Mouse (Mus musculus): ENCODE data around the gene Stt3b. TPM values are rescaled to one million over a fixed set of nuclear protein-coding genes. Genes with fewer than 3 reads are reported as not detected.

Gene Stt3b
- polyA plus RNA-seq, 1 experiment from 2014 or later: 116 TPM

DNA sequence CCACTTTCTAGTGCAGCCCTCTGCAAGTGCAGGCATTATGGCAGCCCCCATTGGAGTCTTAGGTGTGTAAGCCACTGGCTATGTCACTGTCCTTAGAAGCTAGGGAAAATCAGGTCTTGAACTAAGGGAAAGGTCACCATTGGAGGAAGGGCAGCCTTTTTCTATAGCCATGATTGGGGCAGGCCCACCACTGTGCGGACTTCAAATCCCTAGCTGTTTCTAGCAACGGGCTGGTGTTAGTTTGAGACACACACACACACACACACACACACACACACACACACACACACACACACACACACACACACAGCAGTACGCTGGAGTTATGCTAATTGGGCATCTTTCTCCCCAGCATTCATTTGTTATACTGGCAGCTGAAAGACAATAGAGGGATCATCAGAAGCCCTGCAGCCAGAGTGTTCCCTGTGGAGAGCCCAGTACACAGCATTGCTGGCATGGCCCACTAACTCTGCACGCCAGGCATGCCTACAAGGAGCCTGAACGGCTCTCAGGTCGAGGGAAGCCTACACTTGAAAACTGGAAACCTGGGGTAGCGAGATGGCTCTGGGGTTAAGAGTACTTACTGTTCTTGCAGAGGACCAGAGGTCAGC, 85.4 kb downstream of the Stt3b start:
- H3K4me3 ChIP-seq (ENCODE audit: low read depth, low read length): no peak overlapping the region
- no peaks in the 10 kb centered on the region for H3K36me3 ChIP-seq (ENCODE audit: control insufficient read depth, insufficient read depth, low read length)
- WGBS: 45% methylated on average over 7 of the region's 7 CpGs
- no peak for ATAC-seq (ENCODE audit: low read depth)
- H3K4me2 ChIP-seq (ENCODE audit: low read depth, low read length): no peak overlapping the region
- no peak overlapping the region for H3K27ac ChIP-seq (replicated peaks; ENCODE audit: low read depth, low read length)
- no peaks in the 10 kb centered on the region for H3K9me3 ChIP-seq (ENCODE audit: control insufficient read depth, low read length)
- no peaks in the 10 kb centered on the region for H3K27me3 ChIP-seq (replicated peaks; ENCODE audit: control insufficient read depth, insufficient read depth, low read length)
- no peak for DNase-seq (ENCODE audit: low spot score)
- H3K4me1 ChIP-seq (ENCODE audit: control insufficient read depth, insufficient read depth, low read length): no peaks in the 10 kb centered on the region
- H3K9ac ChIP-seq (ENCODE audit: low read depth, low read length): no peak overlapping the region

DNA sequence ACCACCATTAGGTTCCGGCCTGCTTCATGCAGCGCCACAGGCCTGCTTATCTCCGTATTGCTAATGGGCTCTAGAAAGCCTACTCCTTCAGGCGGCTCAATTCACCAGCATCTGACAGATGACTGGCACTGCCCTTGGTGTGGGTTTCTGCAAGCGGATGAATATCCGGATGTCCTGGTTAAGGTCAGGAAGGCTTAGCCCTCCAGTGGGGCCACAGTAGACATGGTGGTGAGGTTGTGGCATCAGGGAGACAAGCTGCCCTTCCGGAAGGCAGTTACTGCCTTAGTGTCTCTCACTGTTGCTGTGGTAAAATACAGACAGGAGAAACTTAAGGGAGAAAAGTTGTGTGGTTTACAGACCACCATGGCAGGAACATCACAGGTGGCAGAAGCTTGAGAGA, 89.0 kb downstream of the Stt3b start:
- Histone ChIP-seq H3K4me1 (ENCODE audit: control insufficient read depth, insufficient read depth, low read length) (no peaks in the 10 kb centered on the region), H3K9ac (ENCODE audit: low read depth, low read length) (no peak overlapping the region), H3K4me3 (ENCODE audit: low read depth, low read length) (no peak overlapping the region), H3K9me3 (ENCODE audit: control insufficient read depth, low read length) (no peaks in the 10 kb centered on the region), H3K27ac (replicated peaks; ENCODE audit: low read depth, low read length) (no peak overlapping the region), H3K27me3 (replicated peaks; ENCODE audit: control insufficient read depth, insufficient read depth, low read length) (no peaks in the 10 kb centered on the region), H3K36me3 (ENCODE audit: control insufficient read depth, insufficient read depth, low read length) (no peaks in the 10 kb centered on the region), H3K4me2 (ENCODE audit: low read depth, low read length) (no peak overlapping the region)
- ATAC-seq (ENCODE audit: low read depth) (no peak), DNase-seq (ENCODE audit: low spot score) (no peak)
- 91% methylated on average over 7 of the region's 7 CpGs for WGBS

DNA sequence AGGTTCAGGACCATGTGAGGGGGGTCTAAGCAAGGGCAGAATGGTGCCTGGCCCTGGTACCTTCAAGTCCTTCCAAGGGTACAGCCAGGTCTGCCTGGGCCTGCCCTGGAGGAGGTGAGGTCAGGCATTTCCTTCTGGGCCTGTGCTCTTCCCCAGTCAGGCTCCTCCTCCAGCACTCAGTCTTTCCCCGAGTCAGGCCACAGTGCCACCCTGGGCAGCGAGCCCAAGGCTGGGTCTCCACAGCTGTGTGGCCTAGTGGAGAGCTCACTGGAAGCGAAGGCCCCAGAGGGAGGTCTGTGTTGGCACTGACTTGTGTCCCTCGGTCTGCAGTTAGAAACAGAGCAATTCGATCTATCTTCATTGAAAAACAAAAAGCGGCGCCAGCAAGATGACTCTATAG, 89.8 kb downstream of the Stt3b start:
- Histone ChIP-seq H3K27ac (replicated peaks; ENCODE audit: low read depth, low read length) (no peak overlapping the region), H3K9me3 (ENCODE audit: control insufficient read depth, low read length) (no peaks in the 10 kb centered on the region), H3K27me3 (replicated peaks; ENCODE audit: control insufficient read depth, insufficient read depth, low read length) (no peaks in the 10 kb centered on the region), H3K4me1 (ENCODE audit: control insufficient read depth, insufficient read depth, low read length) (0 out of 2 replicates have a peak, but pooled peaks cover 5% of the 10 kb centered on the region), H3K4me2 (ENCODE audit: low read depth, low read length) (no peak overlapping the region), H3K36me3 (ENCODE audit: control insufficient read depth, insufficient read depth, low read length) (no peaks in the 10 kb centered on the region), H3K9ac (ENCODE audit: low read depth, low read length) (no peak overlapping the region), H3K4me3 (ENCODE audit: low read depth, low read length) (no peak overlapping the region)
- 70% methylated on average over 6 of the region's 7 CpGs for WGBS
- DNase-seq (ENCODE audit: low spot score): no peak
- ATAC-seq (ENCODE audit: low read depth): no peak

DNA sequence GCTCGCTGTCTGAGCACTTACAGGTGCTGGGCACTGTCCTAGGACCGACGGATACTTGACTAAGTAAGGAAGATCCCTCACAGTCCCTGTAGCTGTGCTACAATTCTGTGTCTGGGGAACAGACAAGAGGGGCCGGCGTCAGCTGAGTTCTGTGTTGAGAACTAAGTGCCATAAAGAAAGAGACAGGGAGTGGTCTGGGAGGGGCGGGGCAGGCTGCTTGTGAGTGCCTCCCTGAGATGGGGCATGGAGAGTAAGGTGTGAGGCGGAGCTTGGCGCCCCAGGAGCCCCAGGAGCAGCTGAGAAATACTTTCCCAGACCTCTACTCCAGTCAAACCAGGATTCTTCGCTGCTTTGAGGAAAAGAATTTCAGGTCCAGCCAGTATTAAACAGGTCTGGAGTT, 92.2 kb downstream of the Stt3b start:
- Histone ChIP-seq H3K4me2 (ENCODE audit: low read depth, low read length) (no peak overlapping the region), H3K27me3 (replicated peaks; ENCODE audit: control insufficient read depth, insufficient read depth, low read length) (no peaks in the 10 kb centered on the region), H3K4me1 (ENCODE audit: control insufficient read depth, insufficient read depth, low read length) (0 out of 2 replicates have a peak, but pooled peaks cover 5% of the 10 kb centered on the region), H3K4me3 (ENCODE audit: low read depth, low read length) (no peak overlapping the region), H3K36me3 (ENCODE audit: control insufficient read depth, insufficient read depth, low read length) (no peaks in the 10 kb centered on the region), H3K9me3 (ENCODE audit: control insufficient read depth, low read length) (no peaks in the 10 kb centered on the region), H3K9ac (ENCODE audit: low read depth, low read length) (no peak overlapping the region), H3K27ac (replicated peaks; ENCODE audit: low read depth, low read length) (no peak overlapping the region)
- ATAC-seq (ENCODE audit: low read depth): no peak
- 25% methylated on average over 9 of the region's 9 CpGs for WGBS
- peak; percentile 50 for DNase-seq (ENCODE audit: low spot score)

DNA sequence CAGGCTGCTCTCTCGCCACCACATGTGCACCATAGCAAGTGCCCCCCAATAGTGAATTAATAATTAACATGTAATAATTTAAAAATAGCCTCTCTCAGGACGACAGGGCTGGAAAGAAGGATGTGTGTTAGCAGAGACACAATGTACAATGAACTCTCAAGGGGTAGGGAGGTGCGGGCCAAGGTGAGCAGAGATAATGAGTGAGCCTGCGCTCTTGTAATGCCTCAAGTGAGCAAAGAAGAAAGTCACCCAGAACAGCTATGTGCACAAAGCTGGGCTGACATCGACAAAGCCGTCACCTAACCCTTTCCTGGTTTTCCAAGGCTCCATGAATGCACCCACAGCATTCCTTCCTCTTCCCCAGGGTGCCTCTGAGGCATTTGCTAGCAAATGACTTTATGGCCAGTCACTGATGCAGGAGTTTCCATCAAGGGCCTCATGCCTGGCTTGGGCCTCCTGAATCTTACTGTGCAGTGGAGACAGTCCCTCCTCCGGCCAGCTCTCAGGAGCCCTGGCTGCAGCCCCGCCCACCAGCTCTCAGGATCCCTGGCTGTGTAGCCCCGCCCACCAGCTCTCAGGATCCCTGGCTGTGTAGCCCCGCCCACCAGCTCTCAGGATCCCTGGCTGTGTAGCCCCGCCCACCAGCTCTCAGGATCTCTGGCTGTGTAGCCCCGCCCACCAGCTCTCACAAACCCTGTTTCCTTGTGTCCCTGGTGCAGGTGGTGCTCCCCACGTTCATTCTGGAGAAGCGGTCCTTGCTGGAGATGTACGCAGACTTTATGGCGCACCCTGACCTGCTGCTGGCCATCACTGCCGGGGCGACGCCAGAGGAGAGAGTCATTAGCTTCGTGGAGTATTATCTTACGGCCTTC, 94.2 kb downstream of the Stt3b start:
- peak; percentile 41; the same call in 1 of the 2 replicates for ATAC-seq (ENCODE audit: low read depth)
- 0 out of 2 replicates have a peak, but pooled peaks cover 5% of the 10 kb centered on the region for H3K4me1 ChIP-seq (ENCODE audit: control insufficient read depth, insufficient read depth, low read length)
- H3K9ac ChIP-seq (ENCODE audit: low read depth, low read length): no peak overlapping the region
- no peak overlapping the region for H3K4me3 ChIP-seq (ENCODE audit: low read depth, low read length)
- no peaks in the 10 kb centered on the region for H3K9me3 ChIP-seq (ENCODE audit: control insufficient read depth, low read length)
- H3K27me3 ChIP-seq (replicated peaks; ENCODE audit: control insufficient read depth, insufficient read depth, low read length): no peaks in the 10 kb centered on the region
- DNase-seq (ENCODE audit: low spot score): peak; percentile 57
- no peak overlapping the region for H3K27ac ChIP-seq (replicated peaks; ENCODE audit: low read depth, low read length)
- no peak overlapping the region for H3K4me2 ChIP-seq (ENCODE audit: low read depth, low read length)
- H3K36me3 ChIP-seq (ENCODE audit: control insufficient read depth, insufficient read depth, low read length): no peaks in the 10 kb centered on the region
- 38% methylated on average over 20 of the region's 21 CpGs for WGBS

DNA sequence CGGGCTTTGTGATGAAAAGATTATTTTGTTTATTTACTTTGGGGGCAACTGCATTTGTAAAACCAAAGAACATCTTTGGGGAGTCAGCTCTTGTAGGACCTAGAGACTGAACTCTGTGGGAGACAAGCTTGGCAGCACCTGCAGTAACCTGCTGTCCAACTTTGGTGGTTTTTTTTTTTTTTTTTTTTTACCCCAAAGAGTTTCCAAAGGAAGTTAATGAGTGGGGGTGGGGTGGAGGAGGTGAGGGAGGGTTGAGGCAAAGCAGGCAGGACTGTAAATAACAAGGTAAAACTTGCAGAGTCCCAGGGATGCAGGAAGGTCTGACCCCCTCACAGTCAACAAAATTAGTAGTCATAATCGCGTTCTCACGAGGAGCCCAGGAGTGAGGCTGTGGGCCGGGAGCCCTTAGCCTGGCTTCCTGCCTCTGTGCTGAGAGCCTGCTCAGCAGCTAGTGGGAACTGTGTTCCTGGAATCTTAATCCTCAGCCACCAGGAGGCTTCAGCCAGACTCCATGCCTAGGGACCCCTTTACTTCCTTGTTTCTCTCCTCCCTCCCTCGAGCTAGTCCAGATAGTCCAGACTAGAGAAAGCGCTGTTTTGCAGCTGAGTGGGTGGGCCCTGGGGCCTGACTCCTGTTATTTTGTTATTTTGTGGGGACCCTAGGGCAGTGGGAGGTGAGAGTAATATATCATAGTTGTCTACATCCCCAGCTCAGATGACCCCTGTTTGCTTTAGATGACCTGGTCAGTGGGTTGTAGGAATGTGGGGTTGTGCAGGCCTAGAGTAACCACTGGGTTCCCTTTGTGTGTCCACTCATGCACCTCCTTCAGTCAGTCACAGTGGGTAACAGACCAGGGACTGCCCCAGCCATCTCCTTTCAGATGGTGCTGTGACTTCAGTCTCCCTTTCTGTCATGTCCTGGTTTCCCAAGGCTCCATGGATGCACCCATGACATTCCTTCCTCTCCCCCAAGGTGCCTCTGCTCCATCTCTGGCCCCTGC, 95.3 kb downstream of the Stt3b start:
- Histone ChIP-seq H3K9ac (ENCODE audit: low read depth, low read length) (no peak overlapping the region), H3K4me1 (ENCODE audit: control insufficient read depth, insufficient read depth, low read length) (0 out of 2 replicates have a peak, but pooled peaks cover 5% of the 10 kb centered on the region), H3K27me3 (replicated peaks; ENCODE audit: control insufficient read depth, insufficient read depth, low read length) (no peaks in the 10 kb centered on the region), H3K9me3 (ENCODE audit: control insufficient read depth, low read length) (no peaks in the 10 kb centered on the region), H3K36me3 (ENCODE audit: control insufficient read depth, insufficient read depth, low read length) (no peaks in the 10 kb centered on the region), H3K4me3 (ENCODE audit: low read depth, low read length) (no peak overlapping the region), H3K27ac (replicated peaks; ENCODE audit: low read depth, low read length) (no peak overlapping the region), H3K4me2 (ENCODE audit: low read depth, low read length) (no peak overlapping the region)
- WGBS: 30% methylated on average over 7 of the region's 7 CpGs
- DNase-seq (ENCODE audit: low spot score) (peak; percentile 30), ATAC-seq (ENCODE audit: low read depth) (0 out of 2 replicates have a peak, but pooled peaks have one; percentile 23)

DNA sequence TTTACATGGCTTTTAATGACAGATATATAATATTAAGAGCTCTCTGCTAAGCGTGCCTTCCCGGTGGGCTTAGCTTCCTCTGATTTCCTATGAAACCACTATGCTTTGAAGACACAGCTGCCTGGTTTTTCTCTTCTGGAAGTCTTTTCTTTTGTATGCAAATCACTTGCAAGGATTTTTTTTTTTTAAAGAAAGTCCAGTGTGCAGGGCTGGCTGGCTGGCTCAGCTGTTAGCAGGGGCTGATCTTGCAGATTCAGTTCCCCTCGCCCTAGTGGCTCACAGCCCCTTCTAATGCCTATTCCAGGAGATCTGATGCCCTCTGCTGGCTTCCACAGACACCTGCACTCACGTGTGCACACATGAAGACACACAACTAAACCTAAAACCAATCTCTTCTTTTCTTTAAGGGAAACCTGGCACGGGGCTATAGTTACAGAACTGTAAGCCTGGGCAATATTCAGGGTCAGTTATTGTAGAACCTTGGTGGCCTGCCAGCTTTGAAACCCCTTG, 96.4 kb downstream of the Stt3b start:
- H3K27me3 ChIP-seq (replicated peaks; ENCODE audit: control insufficient read depth, insufficient read depth, low read length): no peaks in the 10 kb centered on the region
- H3K4me1 ChIP-seq (ENCODE audit: control insufficient read depth, insufficient read depth, low read length): 0 out of 2 replicates have a peak, but pooled peaks cover 5% of the 10 kb centered on the region
- 76% methylated on average over 5 of the region's 5 CpGs for WGBS
- H3K4me3 ChIP-seq (ENCODE audit: low read depth, low read length): no peak overlapping the region
- H3K27ac ChIP-seq (replicated peaks; ENCODE audit: low read depth, low read length): no peak overlapping the region
- no peak for DNase-seq (ENCODE audit: low spot score)
- H3K9me3 ChIP-seq (ENCODE audit: control insufficient read depth, low read length): no peaks in the 10 kb centered on the region
- H3K9ac ChIP-seq (ENCODE audit: low read depth, low read length): no peak overlapping the region
- H3K4me2 ChIP-seq (ENCODE audit: low read depth, low read length): no peak overlapping the region
- no peaks in the 10 kb centered on the region for H3K36me3 ChIP-seq (ENCODE audit: control insufficient read depth, insufficient read depth, low read length)
- ATAC-seq (ENCODE audit: low read depth): no peak

DNA sequence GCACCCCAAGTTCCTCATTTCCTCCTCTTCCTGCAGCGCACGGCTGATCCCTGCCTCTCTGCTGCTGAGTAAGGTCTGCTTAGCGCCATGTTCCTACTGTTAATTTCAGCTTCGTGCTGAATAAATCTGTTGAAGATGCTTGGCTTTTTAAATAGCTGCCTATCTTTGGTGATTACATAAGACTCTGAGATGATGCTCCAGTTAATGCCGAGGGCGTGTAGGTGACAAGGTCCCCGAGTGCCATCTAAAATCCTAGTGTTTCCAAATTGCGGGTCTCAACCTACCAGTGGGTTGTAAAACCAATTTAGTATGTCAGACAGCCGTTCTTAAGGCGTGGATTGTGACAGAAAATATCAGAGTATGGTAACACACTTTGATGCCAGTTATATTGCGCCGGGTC, 99.7 kb downstream of the Stt3b start:
- no peak overlapping the region for H3K4me2 ChIP-seq (ENCODE audit: low read depth, low read length)
- WGBS: 85% methylated on average over 12 of the region's 12 CpGs
- H3K4me1 ChIP-seq (ENCODE audit: control insufficient read depth, insufficient read depth, low read length): peaks cover 3% of the 10 kb centered on the region; the same call in 1 of the 2 replicates
- no peaks in the 10 kb centered on the region for H3K9me3 ChIP-seq (ENCODE audit: control insufficient read depth, low read length)
- no peak overlapping the region for H3K9ac ChIP-seq (ENCODE audit: low read depth, low read length)
- DNase-seq (ENCODE audit: low spot score) (no peak), ATAC-seq (ENCODE audit: low read depth) (no peak)
- no peaks in the 10 kb centered on the region for H3K27me3 ChIP-seq (replicated peaks; ENCODE audit: control insufficient read depth, insufficient read depth, low read length)
- H3K4me3 ChIP-seq (ENCODE audit: low read depth, low read length): no peak overlapping the region
- H3K36me3 ChIP-seq (ENCODE audit: control insufficient read depth, insufficient read depth, low read length): no peaks in the 10 kb centered on the region
- no peak overlapping the region for H3K27ac ChIP-seq (replicated peaks; ENCODE audit: low read depth, low read length)
